Mouse (Mus musculus): ENCODE measurements around the gene Atrx.

DNA sequence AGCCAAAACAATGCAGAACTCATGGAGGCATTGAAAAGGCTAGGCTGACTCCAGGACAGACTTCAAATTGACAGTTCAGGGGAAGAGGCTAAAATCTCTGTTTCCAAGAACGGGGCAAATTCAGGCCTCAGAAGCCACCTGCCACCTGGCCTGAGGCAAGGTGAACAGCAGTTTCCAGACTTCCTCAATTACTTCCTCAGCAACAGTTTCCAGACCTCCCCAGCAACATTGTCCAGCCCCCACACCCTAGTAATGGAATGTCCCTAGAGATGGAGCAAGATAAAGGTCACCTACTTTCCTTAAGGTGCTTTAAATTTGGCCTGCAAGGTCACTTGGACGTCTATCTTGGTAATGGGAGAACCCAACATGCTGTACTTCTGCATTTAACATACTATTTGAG lies 8.5 kb upstream of the Atrx start:
- TF ChIP-seq CTCF (IDR thresholded peaks at IDR 0.05; ENCODE audit: borderline replicate concordance, control insufficient read depth, extremely low read depth, insufficient read depth, low read length, poor library complexity) (no peak), POLR2A (IDR thresholded peaks at IDR 0.05; ENCODE audit: control insufficient read depth, extremely low read depth, insufficient read depth, low read length, poor library complexity) (no peak)

All from thymus, adult 2 months (tissue).